Mouse (Mus musculus) embryo, embryonic 10.5 days (tissue): ENCODE measurements around the gene Daam2.
"Not testable (repeated sequence)": the region's sequence is repeated elsewhere in the genome, so short reads cannot be mapped to it uniquely, and the experiment has no call there.

Experiments
- DNase-seq: peaks from one replicate; pipeline ENCODE4 v3.0.0-alpha.2; 2015; ENCODE audit warnings: low spot score

Gene Daam2

GRCm38 (mm10) chr17:49477370-49477769, 86.8 kb downstream of the Daam2 start:
- DNase-seq: no peak

DNA sequence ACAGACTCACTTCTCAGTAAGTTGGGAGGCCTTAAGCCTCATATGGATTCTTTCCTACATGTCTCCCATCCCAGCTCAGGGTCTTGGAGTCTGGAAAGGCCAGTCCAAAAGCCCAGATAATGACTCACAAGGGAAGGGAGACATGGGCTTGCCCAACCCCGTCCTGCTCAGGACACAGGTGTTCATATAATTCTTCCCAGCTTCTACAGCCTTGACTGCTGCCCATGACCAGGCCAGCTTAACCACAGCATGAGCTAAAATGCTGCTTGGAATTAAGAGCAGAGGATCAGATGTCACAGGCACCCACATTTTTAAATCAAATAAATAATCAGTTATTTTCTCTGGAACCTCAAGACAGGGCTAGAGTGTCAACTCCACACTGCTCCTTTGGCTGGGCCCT, 89.0 kb downstream of the Daam2 start:
- DNase-seq: no peak

DNA sequence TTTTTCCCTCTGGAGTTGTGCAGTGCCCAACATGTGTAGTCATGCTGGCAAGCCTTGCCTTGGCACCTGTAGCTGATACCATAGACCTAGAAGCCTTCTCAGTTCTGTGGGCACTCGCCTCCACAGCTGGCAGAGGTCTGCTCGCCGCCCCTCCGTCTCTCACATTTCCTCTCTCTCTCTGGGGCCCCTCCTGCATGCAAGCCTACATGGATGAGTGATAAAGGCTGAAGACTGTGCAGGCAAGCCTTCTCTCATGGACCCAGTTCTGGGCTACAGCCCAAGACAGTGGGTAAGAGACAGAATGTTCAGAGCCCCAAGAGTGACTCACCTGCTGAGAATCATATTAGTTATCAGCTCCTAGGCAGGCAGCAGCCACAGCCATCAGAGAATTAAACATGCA, 90.1 kb downstream of the Daam2 start:
- no peak for DNase-seq

DNA sequence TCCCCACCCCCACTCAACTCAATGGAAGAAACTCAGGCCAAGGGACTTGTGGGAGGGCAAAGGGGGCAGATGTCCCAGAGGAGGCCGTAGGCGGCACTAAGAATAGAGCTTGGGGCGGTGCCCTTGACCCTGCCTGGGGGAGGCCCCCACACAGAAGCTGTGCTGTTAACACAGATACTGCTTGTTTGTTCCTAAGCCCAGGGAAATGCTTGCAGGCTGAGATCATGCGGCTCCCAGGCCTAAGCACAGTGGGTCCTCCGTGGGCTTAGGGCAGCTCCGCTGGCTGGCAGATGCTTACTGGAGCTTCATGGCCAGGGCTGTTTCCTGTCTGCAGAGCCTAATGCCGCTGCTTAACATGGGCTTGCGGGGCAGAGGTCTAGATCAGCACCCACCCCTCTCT, 91.5 kb downstream of the Daam2 start:
- DNase-seq: peak; percentile 35

GRCm38 (mm10) chr17:49468223-49468622, 95.9 kb downstream of the Daam2 start:
- peak; percentile 78 for DNase-seq

GRCm38 (mm10) chr17:49464884-49465283, 99.3 kb downstream of the Daam2 start:
- DNase-seq: no peak

DNA sequence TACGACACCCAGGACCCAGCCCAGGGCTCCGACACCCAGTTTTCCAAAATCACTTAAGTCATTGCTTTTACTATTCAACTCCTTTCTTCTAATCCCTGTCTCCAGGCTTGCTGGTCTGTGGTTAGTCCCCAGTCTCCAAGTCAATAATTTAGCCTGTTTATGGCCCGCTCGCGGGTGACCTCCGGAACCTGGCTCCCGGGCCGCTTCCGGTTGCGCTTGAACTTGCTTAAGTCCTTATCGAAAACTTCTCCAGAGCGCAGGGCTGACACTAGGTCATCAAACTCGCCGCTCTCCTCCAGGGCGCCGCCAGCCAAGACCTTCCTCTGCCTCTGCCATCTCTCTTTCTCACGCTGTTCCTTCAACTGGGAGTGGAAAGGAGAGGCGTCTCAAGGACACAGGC, 105.8 kb downstream of the Daam2 start:
- DNase-seq: no peak

- no peak for DNase-seq
Observed at GRCm38 (mm10) chr17:49457833-49458232, 106.3 kb downstream of the Daam2 start.

- no peak for DNase-seq
Observed at GRCm38 (mm10) chr17:49456334-49456733, 107.8 kb downstream of the Daam2 start.

DNA sequence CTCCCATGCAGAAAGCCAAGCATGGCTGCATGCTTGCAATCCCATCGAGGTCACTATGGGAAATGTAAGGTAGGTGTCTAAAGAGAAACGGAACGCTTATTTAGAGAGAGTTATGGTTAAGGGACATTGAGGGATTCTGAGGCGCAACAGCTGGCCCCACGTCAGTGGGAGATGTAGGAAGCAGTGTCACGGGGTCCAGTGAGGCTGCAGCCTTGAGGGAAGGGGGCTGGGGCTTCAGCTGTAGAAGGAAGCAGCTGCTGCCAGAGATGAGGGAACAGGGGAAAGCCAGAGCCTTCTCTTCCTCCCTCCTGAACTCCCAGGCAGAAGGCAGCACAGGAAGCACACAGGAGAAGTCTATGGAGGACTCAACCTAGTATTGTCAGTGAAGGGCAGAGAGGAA, 113.2 kb downstream of the Daam2 start:
- DNase-seq: no peak

- no peak for DNase-seq
Observed at GRCm38 (mm10) chr17:49449230-49449608, 114.9 kb downstream of the Daam2 start.

DNA sequence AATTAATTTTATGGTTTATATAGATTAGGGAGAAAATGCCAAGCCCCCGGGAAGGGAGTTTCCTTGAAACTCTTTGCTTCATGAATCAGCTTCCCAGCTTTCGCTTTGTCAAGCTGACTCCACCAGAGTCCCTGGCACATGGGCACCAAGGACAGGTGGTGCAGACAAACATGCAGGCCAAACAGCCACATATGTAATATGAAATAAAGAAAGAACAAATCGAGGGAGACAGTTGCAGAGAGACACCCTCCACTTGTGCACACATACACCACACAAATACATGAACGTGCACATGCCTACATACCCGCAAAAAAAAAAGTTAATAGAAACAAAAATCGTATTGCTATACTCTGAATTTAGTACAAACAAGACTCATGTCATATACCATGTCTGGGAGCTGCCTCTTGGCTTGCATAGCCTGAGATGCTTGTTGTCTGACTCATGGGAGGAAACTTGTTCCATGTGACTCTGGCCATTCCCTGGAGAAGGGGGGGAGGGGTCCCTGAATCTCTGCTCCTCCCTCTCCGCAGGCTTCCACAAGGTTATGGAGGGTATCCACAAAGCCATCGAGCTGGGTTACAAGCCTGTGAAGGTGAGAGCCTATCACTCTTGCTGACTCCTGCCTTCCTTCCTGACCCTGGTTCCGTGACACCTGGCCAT, 115.4 kb downstream of the Daam2 start:
- peak; percentile 24 for DNase-seq

- DNase-seq: not testable (repeated sequence)
Observed at GRCm38 (mm10) chr17:49442841-49443240, 121.3 kb downstream of the Daam2 start.

- DNase-seq: peak; percentile 8
Observed at GRCm38 (mm10) chr17:49440331-49441130, 123.6 kb downstream of the Daam2 start.

GRCm38 (mm10) chr17:49439706-49440105, 124.4 kb downstream of the Daam2 start:
- DNase-seq: no peak

DNA sequence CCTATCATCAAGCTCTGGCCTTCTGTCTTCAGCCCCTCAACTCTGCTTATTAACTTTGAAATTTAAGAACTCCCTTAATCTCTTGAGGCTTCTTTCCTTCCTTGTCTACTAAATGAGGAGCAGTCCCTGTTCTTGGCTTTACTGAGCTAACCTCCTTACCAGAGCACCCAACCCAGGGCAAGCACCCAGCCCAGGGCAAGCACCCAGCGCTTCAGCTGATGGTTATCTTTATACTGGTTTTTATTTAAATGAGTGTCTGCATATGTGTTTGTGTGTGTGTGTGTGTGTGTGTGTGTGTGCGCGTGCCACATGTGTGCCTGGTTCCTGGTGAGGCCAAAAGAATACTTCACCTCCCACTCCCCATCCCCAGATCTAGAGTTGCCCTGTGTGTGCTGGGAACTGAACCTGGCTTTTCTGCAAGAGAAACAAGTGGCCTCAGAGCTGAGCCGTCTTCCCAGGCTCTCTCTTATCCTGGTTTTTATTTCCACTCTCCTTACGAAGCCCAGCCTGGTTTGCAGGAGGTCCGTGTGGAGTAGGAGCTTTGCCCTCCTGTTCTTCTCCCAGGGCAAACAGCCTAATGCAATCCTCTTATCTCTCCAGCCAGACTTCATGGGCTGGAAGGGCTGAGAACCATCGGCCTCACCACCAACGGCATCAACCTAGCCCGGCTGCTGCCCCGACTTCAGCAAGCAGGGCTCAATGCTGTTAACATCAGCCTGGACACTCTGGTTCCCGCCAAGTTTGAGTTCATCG, 125.1 kb downstream of the Daam2 start:
- no peak for DNase-seq

DNA sequence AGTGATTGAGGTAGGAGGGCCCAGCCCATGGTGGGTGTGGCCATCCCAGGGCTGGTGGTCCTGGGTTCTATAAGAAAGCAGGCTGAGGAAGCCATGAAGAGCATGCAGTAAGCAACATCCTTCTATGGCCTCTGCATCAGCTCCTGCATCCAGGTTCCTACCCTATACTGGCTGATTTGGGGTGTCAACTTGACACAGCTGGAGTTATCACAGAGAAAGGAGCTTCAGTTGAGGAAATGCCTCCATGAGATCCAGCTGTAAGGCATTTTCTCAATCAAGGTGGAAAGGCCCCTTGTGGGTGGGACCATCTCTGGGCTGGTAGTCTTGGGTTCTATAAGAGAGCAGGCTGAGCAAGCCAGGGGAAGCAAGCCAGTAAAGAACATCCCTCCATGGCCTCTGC, 126.8 kb downstream of the Daam2 start:
- DNase-seq: not testable (repeated sequence)

DNA sequence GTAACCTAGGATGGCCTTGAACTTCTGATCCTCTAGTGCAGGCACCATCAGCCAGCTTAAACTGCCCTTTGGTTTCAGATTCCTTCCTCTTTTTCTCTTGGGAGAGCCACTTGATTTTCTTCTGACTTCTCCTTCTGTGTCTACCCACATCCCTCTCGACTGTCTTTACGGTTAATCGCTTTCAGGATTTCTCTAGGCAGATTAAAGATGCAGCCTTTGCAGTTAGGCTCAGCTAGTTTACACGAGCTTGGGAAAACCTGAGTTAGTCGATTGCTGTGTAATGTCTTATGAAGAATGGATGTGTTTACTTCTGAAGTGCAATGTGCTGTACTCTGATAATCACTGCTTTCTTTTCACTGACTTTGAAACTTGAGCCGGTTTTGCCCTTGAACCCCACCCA, 127.5 kb downstream of the Daam2 start:
- no peak for DNase-seq

- DNase-seq: no peak
Observed at GRCm38 (mm10) chr17:49435081-49435480, 129.1 kb downstream of the Daam2 start.

DNA sequence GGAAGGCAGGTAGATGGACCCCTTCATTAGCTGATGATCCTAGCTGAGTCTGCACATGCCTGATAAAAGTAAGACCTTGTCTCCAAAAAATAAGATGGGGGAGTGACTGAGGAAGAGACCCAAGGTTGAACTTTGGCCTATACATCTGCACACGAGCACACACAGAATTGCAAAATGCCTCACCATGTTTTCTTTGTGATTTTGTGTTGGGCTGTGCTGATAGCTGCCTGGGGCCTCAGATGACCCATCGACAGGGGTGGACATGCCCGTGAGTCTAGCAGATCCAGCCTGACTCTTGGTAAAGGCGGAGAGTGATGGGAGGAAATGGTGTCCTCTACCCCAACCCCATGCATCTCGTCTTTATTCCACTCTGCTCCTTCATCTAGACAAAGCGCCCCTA, 129.9 kb downstream of the Daam2 start:
- no peak for DNase-seq

- no peak for DNase-seq
Observed at GRCm38 (mm10) chr17:49433071-49433470, 131.1 kb downstream of the Daam2 start.

GRCm38 (mm10) chr17:49432071-49432711, 132.0 kb downstream of the Daam2 start:
- no peak for DNase-seq
